Mouse (Mus musculus) heart, embryonic 13.5 days (tissue): Measurements from ENCODE around the gene Whrn. TPM values are rescaled to one million over a fixed set of nuclear protein-coding genes. Genes with fewer than 3 reads are reported as not detected.

ENCODE experiments used
- ATAC-seq: fragments of 200-750 bp; cut with Nextera tagmentation; 2 replicates; pipeline ENCODE4 v1.8.0; 2017; ENCODE audit warnings: moderate TSS enrichment; ENCODE audit not compliant: insufficient number of reproducible peaks, low FRiP score, low TSS enrichment; ENCODE audit errors: extremely low read depth
- H3K27ac ChIP-seq: fragments of 300-500 bp; sonication (generic); replicated peaks from 2 replicates; pipeline ENCODE4 v1.5.1; 2015; ENCODE audit warnings: moderate library complexity, mild to moderate bottlenecking, inconsistent platforms
- H3K27me3 ChIP-seq: fragments of 300-500 bp; sonication (generic); replicated peaks from 2 replicates; pipeline ENCODE4 v1.6.1; 2015; ENCODE audit warnings: mild to moderate bottlenecking, inconsistent platforms
- H3K36me3 ChIP-seq: fragments of 300-500 bp; sonication (generic); 2 replicates; pipeline ENCODE4 v1.6.1; 2015; ENCODE audit warnings: mild to moderate bottlenecking, inconsistent platforms
- H3K4me1 ChIP-seq: fragments of 300-500 bp; sonication (generic); 2 replicates; pipeline ENCODE4 v1.6.1; 2015; ENCODE audit warnings: inconsistent platforms
- H3K4me2 ChIP-seq: fragments of 300-500 bp; sonication (generic); 2 replicates; pipeline ENCODE4 v1.6.1; 2015; ENCODE audit warnings: inconsistent platforms, mild to moderate bottlenecking, moderate library complexity
- H3K4me3 ChIP-seq: fragments of 300-500 bp; sonication (generic); 2 replicates; pipeline ENCODE4 v1.5.1; 2015; ENCODE audit warnings: moderate library complexity, mild to moderate bottlenecking, inconsistent platforms
- H3K9ac ChIP-seq: fragments of 300-500 bp; sonication (generic); 2 replicates; pipeline ENCODE4 v1.6.1; 2015; ENCODE audit warnings: inconsistent platforms, mild to moderate bottlenecking, moderate library complexity
- H3K9me3 ChIP-seq: fragments of 300-500 bp; sonication (generic); 2 replicates; pipeline ENCODE4 v1.6.1; 2016; ENCODE audit warnings: inconsistent platforms
- WGBS: fragments of 180-500 bp; shearing (Covaris S2); methylation state at CpG from one replicate; pipeline ENCODE4 v1.1.7; 2015; ENCODE audit warnings: mixed read lengths; 5-methylcytosine and 5-hydroxymethylcytosine counted together
- polyA plus RNA-seq: library from polyadenylated mRNA; unstranded; fragments of >200 nt; fragmentation: Nextera tagmentation; extraction: Ambion mirVana; gene quantifications from 2 replicates; pipeline ENCODE4 v1.2.1, GENCODE M21; 2015

The Whrn gene
- polyA plus RNA-seq, 1 experiment from 2014 or later: 2.8 TPM

GRCm38 (mm10) chr4:63404205-63404604, 91.6 kb downstream of the Whrn start:
- Histone ChIP-seq H3K9ac (0 out of 2 replicates have a peak overlapping the region, but pooled peaks have one; percentile 76), H3K4me3 (no peak overlapping the region), H3K36me3 (no peaks in the 10 kb centered on the region), H3K27ac (peak overlapping the region; percentile 91), H3K4me1 (peaks cover 76% of the 10 kb centered on the region), H3K27me3 (peaks cover 16% of the 10 kb centered on the region; the same call in 1 of the 2 replicates), H3K4me2 (peak overlapping the region; percentile 65), H3K9me3 (no peaks in the 10 kb centered on the region)
- 52% methylated on average over 7 of the region's 7 CpGs for WGBS
- no peak for ATAC-seq

GRCm38 (mm10) chr4:63403040-63403959, 92.5 kb downstream of the Whrn start, which contains the start of gene Akna:
Gene Akna, minus strand, starts transcription at chr4:63403354.
- WGBS: 13% methylated on average over 17 of the region's 17 CpGs
- H3K36me3 ChIP-seq: no peaks in the 10 kb centered on the region
- no peaks in the 10 kb centered on the region for H3K9me3 ChIP-seq
- peak within 1 kb of the TSS; percentile 41 for H3K4me3 ChIP-seq
- H3K27ac ChIP-seq: peak within 1 kb of the TSS; percentile 91
- peaks cover 13% of the 10 kb centered on the region; the same call in 1 of the 2 replicates for H3K27me3 ChIP-seq
- ATAC-seq: peak; percentile 80
- peaks cover 76% of the 10 kb centered on the region for H3K4me1 ChIP-seq
- peak within 1 kb of the TSS; percentile 76 for H3K9ac ChIP-seq
- H3K4me2 ChIP-seq: peak within 1 kb of the TSS; percentile 65

GRCm38 (mm10) chr4:63402558-63402957, 93.2 kb downstream of the Whrn start:
- Histone ChIP-seq H3K9me3 (no peaks in the 10 kb centered on the region), H3K9ac (peak overlapping the region; percentile 76), H3K4me1 (peaks cover 74% of the 10 kb centered on the region), H3K36me3 (no peaks in the 10 kb centered on the region), H3K4me3 (peak overlapping the region; percentile 41), H3K4me2 (peak overlapping the region; percentile 65), H3K27ac (peak overlapping the region; percentile 91), H3K27me3 (0 out of 2 replicates have a peak, but pooled peaks cover 7% of the 10 kb centered on the region)
- no peak for ATAC-seq
- 39% methylated on average over 6 of the region's 6 CpGs for WGBS

GRCm38 (mm10) chr4:63402056-63402455, 93.7 kb downstream of the Whrn start:
- H3K27ac ChIP-seq: peak overlapping the region; percentile 91
- peaks cover 74% of the 10 kb centered on the region for H3K4me1 ChIP-seq
- H3K9me3 ChIP-seq: no peaks in the 10 kb centered on the region
- WGBS: 73% methylated on average over 10 of the region's 10 CpGs
- peak overlapping the region; percentile 41 for H3K4me3 ChIP-seq
- 0 out of 2 replicates have a peak, but pooled peaks cover 7% of the 10 kb centered on the region for H3K27me3 ChIP-seq
- peak overlapping the region; percentile 76 for H3K9ac ChIP-seq
- ATAC-seq: no peak
- H3K4me2 ChIP-seq: peak overlapping the region; percentile 65
- no peaks in the 10 kb centered on the region for H3K36me3 ChIP-seq

GRCm38 (mm10) chr4:63401620-63402019, 94.2 kb downstream of the Whrn start:
- H3K4me3 ChIP-seq: no peak overlapping the region
- 0 out of 2 replicates have a peak, but pooled peaks cover 7% of the 10 kb centered on the region for H3K27me3 ChIP-seq
- WGBS: 64% methylated on average over 6 of the region's 6 CpGs
- no peaks in the 10 kb centered on the region for H3K36me3 ChIP-seq
- no peaks in the 10 kb centered on the region for H3K9me3 ChIP-seq
- H3K4me1 ChIP-seq: peaks cover 74% of the 10 kb centered on the region
- H3K27ac ChIP-seq: peak overlapping the region; percentile 91; the same call in 1 of the 2 replicates
- ATAC-seq: no peak
- no peak overlapping the region for H3K9ac ChIP-seq
- peak overlapping the region; percentile 65 for H3K4me2 ChIP-seq

- no peak overlapping the region for H3K9ac ChIP-seq
- no peak for ATAC-seq
- H3K9me3 ChIP-seq: no peaks in the 10 kb centered on the region
- 81% methylated on average over 18 of the region's 18 CpGs for WGBS
- H3K4me3 ChIP-seq: no peak overlapping the region
- H3K4me1 ChIP-seq: peaks cover 70% of the 10 kb centered on the region
- no peak overlapping the region for H3K27ac ChIP-seq
- H3K36me3 ChIP-seq: peaks cover under 1% of the 10 kb centered on the region; the same call in 1 of the 2 replicates
- no peak overlapping the region for H3K4me2 ChIP-seq
- 0 out of 2 replicates have a peak, but pooled peaks cover 3% of the 10 kb centered on the region for H3K27me3 ChIP-seq
Observed at GRCm38 (mm10) chr4:63400541-63401306, 95.1 kb downstream of the Whrn start.

- Histone ChIP-seq H3K27ac (peak overlapping the region; percentile 67), H3K4me2 (peak overlapping the region; percentile 16; the same call in 1 of the 2 replicates), H3K27me3 (0 out of 2 replicates have a peak, but pooled peaks cover 3% of the 10 kb centered on the region), H3K4me3 (no peak overlapping the region), H3K9ac (peak overlapping the region; percentile 40), H3K9me3 (no peaks in the 10 kb centered on the region), H3K36me3 (peaks cover 10% of the 10 kb centered on the region), H3K4me1 (peaks cover 60% of the 10 kb centered on the region)
- ATAC-seq: no peak
- 43% methylated on average over 8 of the region's 8 CpGs for WGBS
Observed at GRCm38 (mm10) chr4:63399691-63400270, 96.0 kb downstream of the Whrn start.

- no peak for ATAC-seq
- peak overlapping the region; percentile 40 for H3K9ac ChIP-seq
- 0 out of 2 replicates have a peak, but pooled peaks cover 3% of the 10 kb centered on the region for H3K27me3 ChIP-seq
- H3K4me2 ChIP-seq: peak overlapping the region; percentile 16; the same call in 1 of the 2 replicates
- no peak overlapping the region for H3K4me3 ChIP-seq
- H3K4me1 ChIP-seq: peaks cover 53% of the 10 kb centered on the region
- peak overlapping the region; percentile 67 for H3K27ac ChIP-seq
- 40% methylated on average over 11 of the region's 11 CpGs for WGBS
- H3K9me3 ChIP-seq: no peaks in the 10 kb centered on the region
- H3K36me3 ChIP-seq: peaks cover 17% of the 10 kb centered on the region
Observed at GRCm38 (mm10) chr4:63398854-63399609, 96.8 kb downstream of the Whrn start.

- 0 out of 2 replicates have a peak, but pooled peaks cover 3% of the 10 kb centered on the region for H3K27me3 ChIP-seq
- no peak overlapping the region for H3K27ac ChIP-seq
- 81% methylated on average over 10 of the region's 10 CpGs for WGBS
Observed at GRCm38 (mm10) chr4:63397981-63398537, 97.7 kb downstream of the Whrn start.

GRCm38 (mm10) chr4:63391322-63391721, 104.5 kb downstream of the Whrn start:
- H3K4me2 ChIP-seq: no peak overlapping the region
- no peak overlapping the region for H3K27ac ChIP-seq
- no peak for ATAC-seq
- peaks cover 28% of the 10 kb centered on the region for H3K36me3 ChIP-seq
- H3K4me3 ChIP-seq: no peak overlapping the region
- no peaks in the 10 kb centered on the region for H3K9me3 ChIP-seq
- H3K4me1 ChIP-seq: peaks cover 18% of the 10 kb centered on the region
- H3K9ac ChIP-seq: no peak overlapping the region
- H3K27me3 ChIP-seq: no peaks in the 10 kb centered on the region
- WGBS: 61% methylated on average over 6 of the region's 6 CpGs

More at GRCm38 (mm10) chr4:63397981-63398537, 97.7 kb downstream of the Whrn start:
- H3K9ac ChIP-seq: no peak overlapping the region
- no peak for ATAC-seq
- no peak overlapping the region for H3K4me3 ChIP-seq
- peaks cover 22% of the 10 kb centered on the region for H3K36me3 ChIP-seq
- H3K4me2 ChIP-seq: no peak overlapping the region
- H3K9me3 ChIP-seq: no peaks in the 10 kb centered on the region
- peaks cover 43% of the 10 kb centered on the region for H3K4me1 ChIP-seq
